Mouse (Mus musculus) testis, adult 2 months (tissue): ENCODE results near the gene Sdc1. TPM values are rescaled to one million over a fixed set of nuclear protein-coding genes. Genes with fewer than 3 reads are reported as not detected.

Experiments
- H3K27ac ChIP-seq: fragments of 200-500 bp; 2 replicates; pipeline ENCODE4 v1.5.1; 2012; ENCODE audit warnings: low read depth, low read length; ENCODE audit not compliant: control insufficient read depth, insufficient read depth
- H3K27me3 ChIP-seq: fragments of 200-500 bp; 2 replicates; pipeline ENCODE4 v1.6.1; 2012; ENCODE audit warnings: mild to moderate bottlenecking, low read length, moderate library complexity; ENCODE audit not compliant: control insufficient read depth, insufficient read depth
- H3K36me3 ChIP-seq: fragments of 200-500 bp; 2 replicates; pipeline ENCODE4 v1.6.1; 2012; ENCODE audit warnings: mild to moderate bottlenecking, low read length; ENCODE audit not compliant: control insufficient read depth, insufficient read depth
- H3K4me1 ChIP-seq: fragments of 200-500 bp; 2 replicates; pipeline ENCODE4 v1.6.1; 2012; ENCODE audit warnings: low read length; ENCODE audit not compliant: control insufficient read depth, insufficient read depth
- H3K4me3 ChIP-seq: fragments of 200-500 bp; 2 replicates; pipeline ENCODE4 v1.5.1; 2012; ENCODE audit warnings: low read depth, mild to moderate bottlenecking, low read length, moderate library complexity, mixed read lengths; ENCODE audit not compliant: control insufficient read depth
- CTCF ChIP-seq: fragments of 200-500 bp; IDR thresholded peaks from 2 replicates; pipeline ENCODE4 v1.5.1; 2012; ENCODE audit warnings: low read depth, mild to moderate bottlenecking, inconsistent platforms, low read length, moderate library complexity; ENCODE audit not compliant: control insufficient read depth, insufficient read depth, insufficient replicate concordance
- POLR2A ChIP-seq: fragments of 200-500 bp; IDR thresholded peaks from 2 replicates; pipeline ENCODE4 v1.6.1; 2012; ENCODE audit warnings: low read depth, mild to moderate bottlenecking, inconsistent platforms, low read length, moderate library complexity; ENCODE audit not compliant: control insufficient read depth
- polyA plus RNA-seq: library from polyadenylated mRNA; depleted of rRNA; stranded (reverse); fragments of >200 nt; gene quantifications from 2 replicates; pipeline ENCODE4 v1.2.3, GENCODE M21; 2012

The Sdc1 gene
- polyA plus RNA-seq, 1 experiment, result 3.6 TPM

DNA sequence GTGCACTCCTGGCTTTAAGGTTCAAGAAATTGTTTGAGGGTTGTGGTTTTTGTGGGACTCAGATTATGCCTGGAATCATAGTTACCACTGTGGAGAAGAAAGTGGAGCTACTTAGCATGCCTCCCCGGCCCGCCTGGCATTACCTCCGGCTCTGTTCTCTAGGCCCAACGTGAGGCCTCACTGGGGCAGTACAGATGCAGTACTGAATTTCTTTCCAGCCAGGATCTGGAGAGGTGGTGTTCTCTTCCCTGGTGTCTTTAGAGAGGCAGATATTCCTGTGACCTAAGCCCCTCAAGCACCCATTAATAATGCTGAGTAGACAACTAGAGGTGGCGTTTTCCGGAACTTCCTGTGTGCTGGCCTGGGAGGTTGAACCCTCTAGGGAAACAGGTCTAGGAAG is 2.2 kb downstream of the Sdc1 start:
- H3K4me1 ChIP-seq, result peaks cover 6% of the 10 kb centered on the region
- H3K27ac ChIP-seq, result no peak overlapping the region
- no peaks in the 10 kb centered on the region for H3K36me3 ChIP-seq
- TF ChIP-seq CTCF (no peak), POLR2A (no peak)
- H3K4me3 ChIP-seq, result no peak overlapping the region
- no peaks in the 10 kb centered on the region for H3K27me3 ChIP-seq

GRCm38 (mm10) chr12:8774183-8774582 is 3.1 kb downstream of the Sdc1 start:
- H3K4me3 ChIP-seq, result no peak overlapping the region

GRCm38 (mm10) chr12:8776206-8776605 is 5.1 kb downstream of the Sdc1 start:
- H3K4me1 ChIP-seq, result peaks cover 6% of the 10 kb centered on the region
- no peak overlapping the region for H3K27ac ChIP-seq
- H3K36me3 ChIP-seq, result no peaks in the 10 kb centered on the region
- no peaks in the 10 kb centered on the region for H3K27me3 ChIP-seq
- no peak overlapping the region for H3K4me3 ChIP-seq
- TF ChIP-seq CTCF (no peak), POLR2A (no peak)

More at GRCm38 (mm10) chr12:8774183-8774582, 3.1 kb downstream of the Sdc1 start:
- Histone ChIP-seq H3K27me3 (no peaks in the 10 kb centered on the region), H3K27ac (no peak overlapping the region), H3K4me1 (peaks cover 6% of the 10 kb centered on the region), H3K36me3 (no peaks in the 10 kb centered on the region)
- TF ChIP-seq POLR2A, result no peak
- no peak for TF ChIP-seq CTCF

- no peak for TF ChIP-seq CTCF
- no peak for TF ChIP-seq POLR2A
- H3K4me3 ChIP-seq, result no peak overlapping the region
- H3K27me3 ChIP-seq, result no peaks in the 10 kb centered on the region
- no peaks in the 10 kb centered on the region for H3K36me3 ChIP-seq
- H3K4me1 ChIP-seq, result peaks cover 6% of the 10 kb centered on the region
- no peak overlapping the region for H3K27ac ChIP-seq
Observed at GRCm38 (mm10) chr12:8776741-8777140, 5.6 kb downstream of the Sdc1 start.

- TF ChIP-seq POLR2A, result no peak
- no peak for TF ChIP-seq CTCF
- H3K4me3 ChIP-seq, result no peak overlapping the region
- H3K4me1 ChIP-seq, result peaks cover under 1% of the 10 kb centered on the region; the same call in 1 of the 2 replicates
- no peak overlapping the region for H3K27ac ChIP-seq
- H3K36me3 ChIP-seq, result no peaks in the 10 kb centered on the region
- H3K27me3 ChIP-seq, result no peaks in the 10 kb centered on the region
Observed at GRCm38 (mm10) chr12:8778106-8778505, 7.0 kb downstream of the Sdc1 start.

- Histone ChIP-seq H3K27ac (no peak overlapping the region), H3K36me3 (no peaks in the 10 kb centered on the region), H3K27me3 (no peaks in the 10 kb centered on the region), H3K4me3 (no peak overlapping the region), H3K4me1 (no peaks in the 10 kb centered on the region; the same call in 1 of the 2 replicates)
- no peak for TF ChIP-seq POLR2A
- no peak for TF ChIP-seq CTCF
Observed at GRCm38 (mm10) chr12:8779851-8780250, 8.7 kb downstream of the Sdc1 start.

- Histone ChIP-seq H3K27me3 (no peaks in the 10 kb centered on the region), H3K27ac (no peak overlapping the region), H3K36me3 (no peaks in the 10 kb centered on the region), H3K4me1 (no peaks in the 10 kb centered on the region; the same call in 1 of the 2 replicates), H3K4me3 (no peak overlapping the region)
- no peak for TF ChIP-seq POLR2A
- no peak for TF ChIP-seq CTCF
Observed at GRCm38 (mm10) chr12:8781121-8781520, 10.0 kb downstream of the Sdc1 start.
